Mouse (Mus musculus) kidney, adult 2 months (tissue): ENCODE measurements around the gene Myrfl. TPM values are rescaled to one million over a fixed set of nuclear protein-coding genes. Genes with fewer than 3 reads are reported as not detected.

Source experiments
- DNase-seq: peaks from one replicate; pipeline ENCODE4 v3.0.0; 2021
- H3K27ac ChIP-seq: fragments of 200-500 bp; 2 replicates; pipeline ENCODE4 v1.5.1; 2012; ENCODE audit warnings: low read depth, low read length, control low read depth, inconsistent platforms; ENCODE audit not compliant: insufficient read depth
- H3K27me3 ChIP-seq: fragments of 200-500 bp; replicated peaks from 2 replicates; pipeline ENCODE4 v1.6.1; 2012; ENCODE audit warnings: mild to moderate bottlenecking, moderate library complexity, low read length, inconsistent platforms; ENCODE audit not compliant: control insufficient read depth, insufficient read depth
- H3K36me3 ChIP-seq: fragments of 200-500 bp; 2 replicates; pipeline ENCODE4 v1.6.1; 2012; ENCODE audit warnings: mild to moderate bottlenecking, moderate library complexity, low read length, inconsistent platforms; ENCODE audit not compliant: control insufficient read depth, insufficient read depth
- H3K4me1 ChIP-seq: fragments of 200-500 bp; 2 replicates; pipeline ENCODE4 v1.6.1; 2011; ENCODE audit warnings: low read length; ENCODE audit not compliant: control insufficient read depth, insufficient read depth
- H3K4me3 ChIP-seq: fragments of 200-500 bp; 2 replicates; pipeline ENCODE4 v1.5.1; 2011; ENCODE audit warnings: mild to moderate bottlenecking, low read depth, low read length, control low read depth; ENCODE audit not compliant: insufficient read depth
- CTCF ChIP-seq: fragments of 200-500 bp; conservative IDR thresholded peaks from 2 replicates; pipeline ENCODE4 v1.5.1; 2011; ENCODE audit warnings: low read depth, mild to moderate bottlenecking, control low read depth, low read length, moderate library complexity, mixed read lengths; ENCODE audit not compliant: insufficient read depth, insufficient read length
- POLR2A ChIP-seq: fragments of 200-500 bp; IDR thresholded peaks from one replicate; pipeline ENCODE4 v1.6.1; 2011; ENCODE audit warnings: low read depth, low read length, control low read depth
- WGBS: fragments of 180-500 bp; shearing (Covaris S2); methylation state at CpG from one replicate; pipeline ENCODE4 v1.1.7; 2018; 5-methylcytosine and 5-hydroxymethylcytosine counted together
- polyA plus RNA-seq: library from polyadenylated mRNA; depleted of rRNA; stranded (reverse); fragments of >200 nt; gene quantifications from 2 replicates; pipeline ENCODE4 v1.2.3, GENCODE M21; 2012

Myrfl gene
- polyA plus RNA-seq, 1 experiment, result 0.02 TPM

- no peak for DNase-seq
- Histone ChIP-seq H3K27ac (no peak overlapping the region), H3K27me3 (no peaks in the 10 kb centered on the region), H3K4me3 (no peak overlapping the region), H3K36me3 (no peaks in the 10 kb centered on the region), H3K4me1 (no peaks in the 10 kb centered on the region)
- TF ChIP-seq POLR2A, result no peak
- TF ChIP-seq CTCF, result no peak
- 89% methylated on average over 6 of the region's 6 CpGs for WGBS
Observed at GRCm38 (mm10) chr10:116870819-116871218, 25.9 kb downstream of the Myrfl start.

- H3K4me1 ChIP-seq, result no peaks in the 10 kb centered on the region
- no peak for DNase-seq
- H3K36me3 ChIP-seq, result no peaks in the 10 kb centered on the region
- no peak overlapping the region for H3K4me3 ChIP-seq
- H3K27me3 ChIP-seq, result no peaks in the 10 kb centered on the region
- no peak overlapping the region for H3K27ac ChIP-seq
- WGBS, result 84% methylated on average over 11 of the region's 11 CpGs
- no peak for TF ChIP-seq CTCF
Observed at GRCm38 (mm10) chr10:116853159-116853845, 43.4 kb downstream of the Myrfl start.

GRCm38 (mm10) chr10:116848749-116849473 is 47.8 kb downstream of the Myrfl start:
- Histone ChIP-seq H3K4me3 (no peak overlapping the region), H3K27ac (no peak overlapping the region), H3K27me3 (no peaks in the 10 kb centered on the region), H3K4me1 (no peaks in the 10 kb centered on the region), H3K36me3 (no peaks in the 10 kb centered on the region)
- peak; percentile 70 for DNase-seq
- WGBS, result 18% methylated on average over 22 of the region's 22 CpGs
- TF ChIP-seq POLR2A (no peak), CTCF (peak; percentile 93)

GRCm38 (mm10) chr10:116841551-116841950 is 55.2 kb downstream of the Myrfl start:
- Histone ChIP-seq H3K36me3 (no peaks in the 10 kb centered on the region), H3K4me3 (no peak overlapping the region), H3K4me1 (no peaks in the 10 kb centered on the region), H3K27me3 (no peaks in the 10 kb centered on the region), H3K27ac (no peak overlapping the region)
- no peak for TF ChIP-seq POLR2A
- no peak for TF ChIP-seq CTCF
- no peak for DNase-seq
- WGBS, result 65% methylated on average over 3 of the region's 3 CpGs

- no peaks in the 10 kb centered on the region for H3K27me3 ChIP-seq
- no peak overlapping the region for H3K27ac ChIP-seq
- TF ChIP-seq CTCF, result no peak
- no peak for TF ChIP-seq POLR2A
- DNase-seq, result peak; percentile 77
- 46% methylated on average over 6 of the region's 6 CpGs for whole genome bisulfite sequencing
- H3K36me3 ChIP-seq, result no peaks in the 10 kb centered on the region
- H3K4me3 ChIP-seq, result no peak overlapping the region
- no peaks in the 10 kb centered on the region for H3K4me1 ChIP-seq
Observed at GRCm38 (mm10) chr10:116830676-116831075, 66.0 kb downstream of the Myrfl start.

- no peak overlapping the region for H3K27ac ChIP-seq
- H3K36me3 ChIP-seq, result no peaks in the 10 kb centered on the region
- no peak overlapping the region for H3K4me3 ChIP-seq
- WGBS, result 45% methylated on average over 4 of the region's 4 CpGs
- no peaks in the 10 kb centered on the region for H3K4me1 ChIP-seq
- no peak for DNase-seq
- no peaks in the 10 kb centered on the region for H3K27me3 ChIP-seq
- TF ChIP-seq CTCF (no peak), POLR2A (no peak)
Observed at GRCm38 (mm10) chr10:116828099-116828498, 68.6 kb downstream of the Myrfl start.

- Histone ChIP-seq H3K27ac (no peak overlapping the region), H3K27me3 (no peaks in the 10 kb centered on the region), H3K4me3 (no peak overlapping the region), H3K36me3 (no peaks in the 10 kb centered on the region), H3K4me1 (no peaks in the 10 kb centered on the region)
- 52% methylated on average over 11 of the region's 11 CpGs for WGBS
- TF ChIP-seq POLR2A (no peak), CTCF (no peak)
- peak; percentile 3 for DNase-seq
Observed at GRCm38 (mm10) chr10:116827306-116827705, 69.4 kb downstream of the Myrfl start.
